Mouse (Mus musculus) G1E (cell line): ENCODE measurements at regions not wholly inside any gene's neighbourhood (a gene's known extent, or its start where the extent isn't known, plus 50 kb on each side); places are given as distances from the start of the nearest gene placed in this dataset.

Experiments
- CTCF ChIP-seq: IDR thresholded peaks from 2 replicates; pipeline ENCODE4 v1.5.1; 2012; ENCODE audit warnings: low read depth, low read length, inconsistent platforms, mixed read lengths
- POLR2AphosphoS5 ChIP-seq: IDR thresholded peaks from 2 replicates; pipeline ENCODE4 v1.6.1; 2012; ENCODE audit warnings: low read depth, low read length, inconsistent platforms; ENCODE audit not compliant: insufficient replicate concordance

GRCm38 (mm10) chr9:24967571-24967970 is 121.7 kb upstream of the Gm10181 start:
- no peak for TF ChIP-seq CTCF
- no peak for TF ChIP-seq POLR2AphosphoS5
